Mouse (Mus musculus): ENCODE measurements around the gene Atp2b1. TPM values are rescaled to one million over a fixed set of nuclear protein-coding genes. Genes with fewer than 3 reads are reported as not detected.
A peak's percentile ranks its signal among the peaks of the same experiment; 100 is the strongest.

Gene Atp2b1
- polyA plus RNA-seq, 1 experiment from 2014 or later = 38.1 TPM

DNA sequence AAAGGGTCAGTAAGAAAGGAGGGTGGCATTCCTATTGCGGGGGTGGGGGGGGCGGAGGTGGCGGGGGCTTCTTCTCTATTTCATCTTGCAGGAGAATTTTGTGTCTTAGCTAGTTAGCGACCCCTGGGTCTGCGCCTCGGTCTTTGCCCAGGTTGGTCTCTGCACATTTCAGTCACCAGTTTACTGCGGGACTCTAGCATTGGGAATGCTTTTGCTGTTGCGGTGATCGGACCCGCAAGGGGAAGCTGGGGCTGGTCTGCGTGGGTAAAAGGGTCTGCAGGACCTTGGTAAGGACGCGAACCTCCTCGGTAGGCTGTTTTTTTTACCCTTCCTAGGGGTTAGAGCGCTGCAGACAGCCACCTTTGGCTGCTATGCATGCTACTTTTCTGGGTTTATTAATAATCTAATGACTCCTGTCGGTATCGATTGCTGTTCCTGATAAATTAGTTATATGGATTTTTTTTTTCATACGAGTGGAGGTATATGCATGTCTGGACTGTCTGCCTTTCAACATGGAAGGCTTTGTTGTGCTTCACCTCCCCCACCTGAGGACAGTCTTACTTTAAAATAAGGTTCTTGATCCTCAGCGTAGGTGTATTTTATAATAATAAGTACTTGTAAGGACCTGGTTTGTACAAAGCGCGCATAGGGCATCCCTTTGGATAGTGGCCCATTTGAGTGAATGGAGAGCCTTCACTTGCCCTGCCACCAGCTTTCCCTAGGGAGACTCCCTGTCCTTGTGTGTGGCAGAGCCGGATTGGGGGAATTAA is 2.0 kb downstream of the Atp2b1 start:
- DNase-seq = no peak

DNA sequence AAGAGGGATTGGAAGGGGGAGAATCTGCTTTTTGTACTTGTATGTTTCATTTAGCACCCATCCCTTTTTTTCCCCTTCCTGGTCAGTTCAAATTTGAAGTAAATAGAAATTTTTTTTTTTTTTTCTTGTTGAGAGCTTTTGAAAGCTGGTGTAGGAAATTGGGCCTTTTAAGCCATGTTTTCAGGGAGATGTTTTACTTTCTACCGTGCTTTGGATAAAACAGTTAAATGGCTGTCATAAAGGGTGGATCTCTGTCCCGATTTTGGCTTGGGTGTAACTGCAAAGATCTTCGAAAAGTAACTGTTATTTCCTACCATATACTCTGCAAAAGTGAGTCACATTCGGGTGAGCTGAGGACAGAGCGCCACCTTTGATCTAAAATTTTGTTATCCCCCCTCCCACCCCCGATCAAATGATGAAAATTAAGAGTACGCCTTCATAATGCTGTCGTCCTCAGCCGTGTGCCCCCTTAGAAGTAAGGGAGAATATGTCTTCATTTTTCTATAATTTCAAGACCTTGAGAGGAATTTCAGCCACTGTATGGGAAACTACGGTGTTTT is 2.7 kb downstream of the Atp2b1 start:
- H3K9me3 ChIP-seq (replicated peaks) = no peaks in the 10 kb centered on the region
- peak overlapping the region; percentile 99 for H3K4me3 ChIP-seq (replicated peaks)
- H3K4me1 ChIP-seq (replicated peaks) = peaks cover 36% of the 10 kb centered on the region
- DNase-seq (no peak), ATAC-seq (ENCODE audit: low read depth) (no peak)
- H3K4me2 ChIP-seq = peak overlapping the region; percentile 99
- 64% methylated on average over 10 of the region's 10 CpGs for WGBS (ENCODE audit: insufficient replicate concordance)
- no peaks in the 10 kb centered on the region for H3K36me3 ChIP-seq
- no peak overlapping the region for H3K27ac ChIP-seq
- peak overlapping the region; percentile 98; the same call in 1 of the 2 replicates for H3K9ac ChIP-seq
- no peaks in the 10 kb centered on the region for H3K27me3 ChIP-seq

More for the DNA sequence above, 2.0 kb downstream of the Atp2b1 start:
- Histone ChIP-seq H3K4me2 (peak overlapping the region; percentile 99), H3K27ac (peak overlapping the region; percentile 99; the same call in 1 of the 2 replicates), H3K27me3 (no peaks in the 10 kb centered on the region), H3K9me3 (replicated peaks) (no peaks in the 10 kb centered on the region), H3K36me3 (no peaks in the 10 kb centered on the region), H3K4me3 (replicated peaks) (peak overlapping the region; percentile 99), H3K4me1 (replicated peaks) (peaks cover 36% of the 10 kb centered on the region), H3K9ac (peak overlapping the region; percentile 98)
- WGBS (ENCODE audit: insufficient replicate concordance) = 12% methylated on average over 22 of the region's 22 CpGs
- ATAC-seq (ENCODE audit: low read depth) = no peak

DNA sequence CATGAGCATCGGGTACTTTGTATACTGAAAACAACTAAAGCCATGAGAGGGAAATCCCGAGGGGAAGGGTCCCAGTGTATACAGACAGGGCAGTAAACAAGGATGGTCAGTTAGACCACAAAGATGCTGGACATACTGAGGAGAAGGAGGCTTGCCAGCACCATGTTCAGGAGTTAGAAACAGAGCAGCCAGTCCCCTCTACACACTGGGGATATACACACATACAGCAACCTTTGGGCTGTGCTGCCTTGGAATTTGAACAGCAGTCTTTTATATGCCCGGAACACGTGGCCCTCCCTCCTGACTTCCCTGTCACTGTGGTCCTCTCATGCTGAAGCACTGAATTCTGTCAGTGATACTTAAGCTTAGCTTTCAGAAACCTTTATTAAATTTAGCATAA is 10.9 kb downstream of the Atp2b1 start:
- peaks cover 34% of the 10 kb centered on the region for H3K4me1 ChIP-seq (replicated peaks)
- H3K4me2 ChIP-seq = no peak overlapping the region
- WGBS (ENCODE audit: insufficient replicate concordance) = 74% methylated on average over 4 of the region's 4 CpGs
- no peak overlapping the region for H3K27ac ChIP-seq
- no peak for DNase-seq
- peak; percentile 8; the same call in 1 of the 2 replicates for ATAC-seq (ENCODE audit: low read depth)
- no peak overlapping the region for H3K4me3 ChIP-seq (replicated peaks)
- H3K9ac ChIP-seq = no peak overlapping the region
- no peaks in the 10 kb centered on the region for H3K27me3 ChIP-seq
- no peaks in the 10 kb centered on the region for H3K36me3 ChIP-seq
- no peaks in the 10 kb centered on the region for H3K9me3 ChIP-seq (replicated peaks)

DNA sequence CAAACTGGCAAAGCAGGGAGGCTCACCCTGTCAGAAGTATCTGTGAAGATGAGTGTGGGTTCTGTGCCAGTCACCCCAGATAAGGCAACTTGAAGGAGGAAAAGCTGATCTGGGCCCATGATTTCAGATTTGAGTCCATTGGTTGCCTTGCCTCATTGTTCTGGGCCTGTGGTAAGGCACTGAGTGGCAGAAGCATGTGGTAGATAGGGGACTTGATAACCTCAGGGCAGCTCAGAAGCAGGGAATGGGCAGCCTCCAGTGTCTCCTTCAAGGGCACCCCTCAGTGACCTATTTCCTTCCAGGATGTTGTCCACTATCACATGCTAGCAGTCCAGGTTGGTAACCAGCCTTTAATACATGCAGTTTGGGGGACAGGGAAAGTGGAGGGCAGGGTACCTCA is 12.8 kb downstream of the Atp2b1 start:
- Histone ChIP-seq H3K4me1 (replicated peaks) (peaks cover 41% of the 10 kb centered on the region), H3K9me3 (replicated peaks) (no peaks in the 10 kb centered on the region), H3K27me3 (no peaks in the 10 kb centered on the region), H3K27ac (no peak overlapping the region), H3K36me3 (no peaks in the 10 kb centered on the region), H3K4me3 (replicated peaks) (no peak overlapping the region), H3K4me2 (no peak overlapping the region), H3K9ac (no peak overlapping the region)
- ATAC-seq (ENCODE audit: low read depth) (no peak), DNase-seq (no peak)

DNA sequence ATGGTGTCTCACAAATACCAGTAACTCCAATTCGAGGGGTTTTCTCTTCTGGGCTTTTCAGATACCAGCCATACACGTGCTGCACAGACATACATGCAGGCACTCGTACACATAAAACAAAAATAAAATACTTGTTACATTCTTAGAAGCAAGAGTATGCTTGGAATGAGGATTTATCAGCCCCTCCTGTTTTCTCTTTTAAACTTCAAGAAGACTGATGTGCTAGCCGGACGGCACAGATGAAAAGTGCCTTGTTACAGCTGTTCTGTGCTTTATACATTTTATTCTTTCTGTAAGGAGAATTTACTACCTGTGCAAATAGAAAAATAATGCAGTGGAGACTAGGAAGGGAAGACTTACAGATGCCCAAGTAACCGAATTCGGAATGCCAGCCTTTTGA is 15.2 kb downstream of the Atp2b1 start:
- Histone ChIP-seq H3K36me3 (peaks cover 8% of the 10 kb centered on the region; the same call in 1 of the 2 replicates), H3K4me1 (replicated peaks) (peaks cover 38% of the 10 kb centered on the region), H3K9ac (no peak overlapping the region), H3K4me3 (replicated peaks) (no peak overlapping the region), H3K27me3 (no peaks in the 10 kb centered on the region), H3K27ac (no peak overlapping the region), H3K9me3 (replicated peaks) (no peaks in the 10 kb centered on the region), H3K4me2 (no peak overlapping the region)
- DNase-seq (no peak), ATAC-seq (ENCODE audit: low read depth) (no peak)
- WGBS (ENCODE audit: insufficient replicate concordance) = 76% methylated on average over 7 of the region's 7 CpGs

DNA sequence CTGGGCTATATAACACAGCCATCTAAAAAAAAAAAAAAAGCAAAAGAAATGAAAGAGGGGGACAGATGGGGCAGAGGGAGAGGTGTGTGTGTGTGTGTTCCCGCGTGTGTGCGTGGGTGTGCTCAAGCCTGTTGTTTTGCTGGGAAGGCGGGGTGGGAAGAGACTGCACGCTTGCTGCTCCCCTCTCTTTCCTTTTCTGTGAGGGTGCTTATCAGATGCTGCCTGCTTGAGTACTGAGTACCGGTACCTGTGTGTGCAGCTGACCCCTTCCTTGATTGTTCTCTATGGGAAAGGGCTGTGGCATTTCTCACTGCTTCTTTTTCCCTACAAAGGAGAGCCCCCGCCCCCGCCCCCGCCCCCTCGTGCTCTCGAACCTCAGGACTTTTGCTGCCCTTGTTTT is 15.9 kb downstream of the Atp2b1 start:
- DNase-seq (no peak), ATAC-seq (ENCODE audit: low read depth) (no peak; the same call in 1 of the 2 replicates)
- H3K4me3 ChIP-seq (replicated peaks) = no peak overlapping the region
- H3K9me3 ChIP-seq (replicated peaks) = no peaks in the 10 kb centered on the region
- no peak overlapping the region for H3K27ac ChIP-seq
- peaks cover 40% of the 10 kb centered on the region for H3K4me1 ChIP-seq (replicated peaks)
- peaks cover 9% of the 10 kb centered on the region; the same call in 1 of the 2 replicates for H3K36me3 ChIP-seq
- no peaks in the 10 kb centered on the region for H3K27me3 ChIP-seq
- H3K4me2 ChIP-seq = no peak overlapping the region
- no peak overlapping the region for H3K9ac ChIP-seq
- 36% methylated on average over 11 of the region's 11 CpGs for WGBS (ENCODE audit: insufficient replicate concordance)

DNA sequence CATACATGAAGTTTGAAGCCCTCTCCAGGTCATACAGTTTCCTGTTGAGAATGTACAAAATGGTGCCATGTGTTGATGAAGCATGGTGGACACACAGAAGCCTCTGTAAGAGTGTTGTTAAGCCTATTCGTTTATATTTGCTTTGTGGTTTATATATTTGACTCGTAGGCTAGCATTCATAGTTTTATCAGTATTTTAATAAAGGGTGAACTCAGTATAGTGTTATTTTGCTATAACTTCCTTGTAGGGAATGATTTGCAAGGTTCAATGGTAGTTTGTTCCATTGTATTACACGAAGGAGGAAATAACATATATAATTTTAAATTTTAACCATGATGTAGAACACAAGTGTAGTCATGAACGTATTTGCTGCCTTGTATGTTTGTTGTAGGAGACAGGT is 25.9 kb downstream of the Atp2b1 start:
- Histone ChIP-seq H3K9ac (no peak overlapping the region), H3K4me2 (no peak overlapping the region), H3K4me1 (replicated peaks) (peaks cover 5% of the 10 kb centered on the region; the same call in 1 of the 2 replicates), H3K27me3 (no peaks in the 10 kb centered on the region), H3K27ac (no peak overlapping the region), H3K36me3 (no peaks in the 10 kb centered on the region), H3K4me3 (replicated peaks) (no peak overlapping the region), H3K9me3 (replicated peaks) (no peaks in the 10 kb centered on the region)
- ATAC-seq (ENCODE audit: low read depth) (no peak), DNase-seq (no peak)
- whole genome bisulfite sequencing (ENCODE audit: insufficient replicate concordance) = 80% methylated on average over 4 of the region's 4 CpGs

DNA sequence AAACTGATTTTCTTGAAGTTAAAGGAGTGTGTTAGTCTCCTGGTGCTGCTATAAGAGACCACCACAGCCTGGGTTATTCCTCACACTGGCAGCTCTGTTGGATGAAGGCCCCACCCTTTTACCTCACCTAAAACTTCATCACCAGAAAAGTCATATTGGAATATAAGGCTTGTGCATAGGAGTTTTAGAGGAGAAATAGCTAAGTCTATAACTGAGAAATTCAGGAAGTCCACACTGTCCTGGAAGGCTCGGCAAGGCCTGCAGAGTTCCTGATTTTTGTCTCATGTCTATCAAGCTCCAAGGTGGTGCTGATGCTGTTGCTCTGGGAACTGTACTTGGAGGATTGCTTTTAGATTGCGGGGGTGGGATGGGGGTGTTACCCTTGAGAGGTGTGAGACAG is 26.6 kb downstream of the Atp2b1 start:
- Histone ChIP-seq H3K9ac (no peak overlapping the region), H3K4me3 (replicated peaks) (no peak overlapping the region), H3K27ac (no peak overlapping the region), H3K36me3 (no peaks in the 10 kb centered on the region), H3K4me2 (no peak overlapping the region), H3K9me3 (replicated peaks) (no peaks in the 10 kb centered on the region), H3K4me1 (replicated peaks) (peaks cover 5% of the 10 kb centered on the region; the same call in 1 of the 2 replicates), H3K27me3 (no peaks in the 10 kb centered on the region)
- no peak for ATAC-seq (ENCODE audit: low read depth)
- no peak for DNase-seq
- 74% methylated on average over 2 of the region's 2 CpGs for WGBS (ENCODE audit: insufficient replicate concordance)

DNA sequence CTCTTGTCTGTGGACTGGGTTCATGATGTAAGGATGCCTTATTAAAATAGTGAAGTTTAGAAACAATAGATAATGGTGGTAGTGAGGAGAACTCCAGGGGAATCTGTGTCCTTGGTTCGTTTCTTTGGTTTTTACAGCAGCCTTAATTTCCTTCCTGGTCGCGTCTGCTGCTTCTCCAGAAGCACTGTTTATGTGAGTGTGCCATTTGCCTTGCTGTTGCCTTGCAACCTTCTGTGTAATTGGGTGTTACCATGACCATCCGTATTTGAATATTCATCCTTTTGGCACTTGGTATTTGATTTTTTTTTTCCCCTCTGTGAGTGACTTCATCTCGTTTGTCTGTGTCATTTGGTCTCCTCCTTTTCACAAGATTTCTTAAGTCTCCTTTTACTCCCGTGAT is 27.8 kb downstream of the Atp2b1 start:
- no peaks in the 10 kb centered on the region for H3K36me3 ChIP-seq
- no peaks in the 10 kb centered on the region for H3K9me3 ChIP-seq (replicated peaks)
- H3K27me3 ChIP-seq = no peaks in the 10 kb centered on the region
- DNase-seq (no peak), ATAC-seq (ENCODE audit: low read depth) (no peak)
- no peak overlapping the region for H3K27ac ChIP-seq
- no peak overlapping the region for H3K4me3 ChIP-seq (replicated peaks)
- H3K4me2 ChIP-seq = no peak overlapping the region
- H3K4me1 ChIP-seq (replicated peaks) = peaks cover 11% of the 10 kb centered on the region; the same call in 1 of the 2 replicates
- 59% methylated on average over 6 of the region's 6 CpGs for WGBS (ENCODE audit: insufficient replicate concordance)
- no peak overlapping the region for H3K9ac ChIP-seq

DNA sequence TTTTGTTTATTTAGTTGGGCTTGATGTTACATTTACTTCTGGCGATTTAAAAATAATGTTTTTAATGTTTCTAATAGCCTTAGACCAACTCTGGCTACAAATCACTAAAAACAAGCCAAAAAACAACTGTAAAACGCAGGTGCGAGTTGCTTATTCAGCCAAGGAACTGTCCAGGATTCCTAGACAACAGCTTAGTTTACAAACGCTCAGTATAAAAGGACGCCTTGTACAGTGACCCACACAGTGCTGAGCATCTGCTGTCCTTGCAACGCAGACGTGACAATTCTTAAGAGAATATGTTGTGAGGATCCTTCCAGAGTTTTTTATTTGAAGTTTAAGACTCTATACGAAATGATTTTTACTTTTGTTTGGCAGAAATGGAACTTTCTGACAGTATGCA is 28.8 kb downstream of the Atp2b1 start:
- ATAC-seq (ENCODE audit: low read depth) (no peak), DNase-seq (no peak)
- Histone ChIP-seq H3K4me1 (replicated peaks) (peaks cover 20% of the 10 kb centered on the region), H3K4me2 (no peak overlapping the region), H3K27me3 (no peaks in the 10 kb centered on the region), H3K4me3 (replicated peaks) (no peak overlapping the region), H3K9me3 (replicated peaks) (no peaks in the 10 kb centered on the region), H3K27ac (no peak overlapping the region), H3K36me3 (no peaks in the 10 kb centered on the region), H3K9ac (no peak overlapping the region)
- 79% methylated on average over 8 of the region's 8 CpGs for WGBS (ENCODE audit: insufficient replicate concordance)

DNA sequence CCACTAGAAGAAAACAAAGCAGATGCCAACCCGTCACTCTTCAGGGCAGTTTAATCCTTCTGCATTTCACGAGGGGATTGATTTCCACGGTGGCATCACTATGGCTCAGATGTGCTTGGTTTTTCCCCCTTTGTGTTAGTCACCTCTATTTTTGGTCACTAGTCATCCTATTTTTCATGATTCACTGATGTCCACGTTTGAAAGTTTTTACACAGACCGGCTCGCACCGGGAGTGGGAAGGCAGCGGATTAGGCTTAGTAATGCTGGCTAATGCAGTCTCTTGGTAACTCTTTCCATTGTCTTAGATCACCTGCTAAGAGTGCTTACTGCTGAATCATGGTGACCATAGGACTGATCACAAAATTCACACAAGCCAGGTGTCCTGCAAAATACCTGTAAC is 29.7 kb downstream of the Atp2b1 start:
- Histone ChIP-seq H3K9me3 (replicated peaks) (no peaks in the 10 kb centered on the region), H3K27ac (no peak overlapping the region), H3K9ac (no peak overlapping the region), H3K4me3 (replicated peaks) (no peak overlapping the region), H3K36me3 (no peaks in the 10 kb centered on the region), H3K4me1 (replicated peaks) (peaks cover 25% of the 10 kb centered on the region), H3K27me3 (no peaks in the 10 kb centered on the region), H3K4me2 (no peak overlapping the region)
- DNase-seq (no peak), ATAC-seq (ENCODE audit: low read depth) (no peak)
- WGBS (ENCODE audit: insufficient replicate concordance) = 87% methylated on average over 8 of the region's 8 CpGs

All from liver, embryonic 13.5 days (tissue).